Mouse (Mus musculus) intestine, embryonic 16.5 days (tissue): Measurements from ENCODE around the gene Inpp5d. TPM values are rescaled to one million over a fixed set of nuclear protein-coding genes. Genes with fewer than 3 reads are reported as not detected.
A peak's percentile ranks its signal among the peaks of the same experiment; 100 is the strongest.

Experiments used
- ATAC-seq: fragments of 200-750 bp; cut with Nextera tagmentation; 2 replicates; pipeline ENCODE4 v1.8.0; 2017; ENCODE audit warnings: moderate TSS enrichment, moderate library complexity
- H3K27ac ChIP-seq: fragments of 300-500 bp; sonication (generic); 2 replicates; pipeline ENCODE4 v1.5.1; 2014; ENCODE audit warnings: mild to moderate bottlenecking, low read length
- H3K27me3 ChIP-seq: fragments of 300-500 bp; sonication (generic); replicated peaks from 2 replicates; pipeline ENCODE4 v1.6.1; 2014; ENCODE audit warnings: low read length, control low read depth, mixed read lengths; ENCODE audit not compliant: control insufficient read depth, insufficient read depth
- H3K36me3 ChIP-seq: fragments of 300-500 bp; sonication (generic); 2 replicates; pipeline ENCODE4 v1.6.1; 2014; ENCODE audit warnings: low read length, control low read depth; ENCODE audit not compliant: control insufficient read depth, insufficient read depth
- H3K4me1 ChIP-seq: fragments of 300-500 bp; sonication (generic); 2 replicates; pipeline ENCODE4 v1.6.1; 2014; ENCODE audit warnings: low read length, control low read depth, mixed read lengths; ENCODE audit not compliant: control insufficient read depth, insufficient read depth
- H3K4me2 ChIP-seq: fragments of 300-500 bp; sonication (generic); 2 replicates; pipeline ENCODE4 v1.6.1; 2014; ENCODE audit warnings: low read depth, low read length, control low read depth
- H3K4me3 ChIP-seq: fragments of 300-500 bp; sonication (generic); 2 replicates; pipeline ENCODE4 v1.5.1; 2014; ENCODE audit warnings: mild to moderate bottlenecking, low read length
- H3K9ac ChIP-seq: fragments of 300-500 bp; sonication (generic); 2 replicates; pipeline ENCODE4 v1.6.1; 2014; ENCODE audit warnings: low read depth, low read length
- H3K9me3 ChIP-seq: fragments of 300-500 bp; sonication (generic); 2 replicates; pipeline ENCODE4 v1.6.1; 2016; ENCODE audit warnings: low read length, control low read depth; ENCODE audit not compliant: control insufficient read depth
- WGBS: fragments of 180-500 bp; shearing (Covaris S2); extraction: QIAGEN DNeasy Blood & Tissue Kit; methylation state at CpG from one replicate; pipeline ENCODE4 v1.1.7; 2014; 5-methylcytosine and 5-hydroxymethylcytosine counted together
- polyA plus RNA-seq: library from polyadenylated mRNA; unstranded; fragments of >200 nt; fragmentation: Nextera tagmentation; extraction: Ambion mirVana; gene quantifications from 2 replicates; pipeline ENCODE4 v1.2.1, GENCODE M21; 2015

Gene Inpp5d
- polyA plus RNA-seq, 1 experiment from 2014 or later, result 3.4 TPM

GRCm38 (mm10) chr1:87621146-87621857, 1.2 kb downstream of the Inpp5d start:
- Histone ChIP-seq H3K36me3 (no peaks in the 10 kb centered on the region), H3K9ac (0 out of 2 replicates have a peak overlapping the region, but pooled peaks have one; percentile 51), H3K4me3 (peak overlapping the region; percentile 34), H3K27ac (no peak overlapping the region; the same call in 1 of the 2 replicates), H3K9me3 (no peaks in the 10 kb centered on the region), H3K4me1 (no peaks in the 10 kb centered on the region), H3K27me3 (no peaks in the 10 kb centered on the region), H3K4me2 (0 out of 2 replicates have a peak overlapping the region, but pooled peaks have one; percentile 3)
- ATAC-seq, result no peak
- WGBS, result 84% methylated on average over 9 of the region's 9 CpGs

DNA sequence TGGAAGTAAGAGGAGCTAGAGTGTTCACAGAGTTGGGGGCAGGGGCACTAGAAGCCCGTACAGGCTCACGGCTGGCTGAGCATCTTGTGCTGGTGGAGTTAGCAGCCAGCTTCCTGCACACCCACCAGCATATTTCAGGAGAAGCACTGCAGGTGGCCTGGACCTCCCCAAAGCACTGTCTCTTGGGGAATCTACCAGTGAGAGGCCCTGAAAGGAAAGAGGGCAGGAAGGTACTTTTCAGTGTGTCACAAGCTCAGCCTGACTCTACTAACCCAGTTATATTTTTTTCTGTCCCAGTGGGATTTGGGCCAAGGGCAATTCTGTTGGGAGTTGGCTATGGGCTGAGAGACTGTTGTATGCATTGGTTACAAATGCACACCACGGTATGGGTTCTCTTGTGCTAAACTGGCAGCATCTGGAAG, 1.8 kb downstream of the Inpp5d start:
- H3K4me1 ChIP-seq, result no peaks in the 10 kb centered on the region
- no peak for ATAC-seq
- H3K9ac ChIP-seq, result no peak overlapping the region
- 67% methylated on average over 3 of the region's 3 CpGs for WGBS
- 0 out of 2 replicates have a peak overlapping the region, but pooled peaks have one; percentile 3 for H3K4me2 ChIP-seq
- H3K36me3 ChIP-seq, result no peaks in the 10 kb centered on the region
- H3K4me3 ChIP-seq, result no peak overlapping the region
- no peaks in the 10 kb centered on the region for H3K27me3 ChIP-seq
- H3K27ac ChIP-seq, result no peak overlapping the region
- no peaks in the 10 kb centered on the region for H3K9me3 ChIP-seq

DNA sequence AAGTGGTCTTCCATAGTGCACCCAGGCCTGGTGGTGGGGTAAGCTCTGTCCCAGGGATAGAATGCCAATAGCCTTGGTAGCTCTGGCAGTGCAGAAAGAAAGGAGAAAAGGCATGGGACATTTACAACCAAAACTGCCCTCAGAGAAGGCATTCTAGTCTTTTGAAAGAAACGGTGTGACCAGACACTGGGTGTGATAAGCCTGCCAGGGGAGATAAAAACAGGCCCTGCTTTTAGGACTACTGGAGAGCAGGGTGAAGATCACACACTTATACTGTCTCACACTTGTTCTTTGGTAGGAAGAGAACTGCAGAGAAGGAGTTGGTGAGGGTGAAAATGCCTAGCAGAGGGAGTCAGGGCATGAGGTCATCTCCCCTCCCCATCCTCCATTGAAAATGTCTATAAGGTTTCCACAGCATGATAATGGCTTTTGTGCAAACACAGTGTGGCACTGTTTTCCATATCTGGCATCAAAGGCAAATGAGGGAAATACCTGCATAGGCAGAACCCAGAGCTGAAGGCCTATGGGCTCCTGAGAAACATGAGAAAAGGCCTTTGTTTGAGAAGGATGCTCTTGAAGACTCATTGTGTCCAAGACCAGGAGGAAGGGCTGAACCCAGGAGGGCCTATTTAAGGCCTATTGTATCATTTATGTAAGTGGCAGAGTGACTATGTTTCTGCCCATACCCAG, 4.0 kb downstream of the Inpp5d start:
- Histone ChIP-seq H3K27ac (no peak overlapping the region), H3K9me3 (no peaks in the 10 kb centered on the region), H3K27me3 (no peaks in the 10 kb centered on the region), H3K9ac (no peak overlapping the region), H3K4me2 (no peak overlapping the region), H3K36me3 (no peaks in the 10 kb centered on the region), H3K4me3 (no peak overlapping the region), H3K4me1 (no peaks in the 10 kb centered on the region)
- 61% methylated on average over 1 of the region's 1 CpGs for WGBS
- no peak for ATAC-seq

GRCm38 (mm10) chr1:87624826-87625225, 4.7 kb downstream of the Inpp5d start:
- no peaks in the 10 kb centered on the region for H3K4me1 ChIP-seq
- H3K4me3 ChIP-seq, result no peak overlapping the region
- H3K4me2 ChIP-seq, result no peak overlapping the region
- WGBS, result 94% methylated on average over 2 of the region's 2 CpGs
- ATAC-seq, result no peak
- H3K9me3 ChIP-seq, result no peaks in the 10 kb centered on the region
- no peak overlapping the region for H3K9ac ChIP-seq
- no peak overlapping the region for H3K27ac ChIP-seq
- H3K36me3 ChIP-seq, result no peaks in the 10 kb centered on the region
- H3K27me3 ChIP-seq, result no peaks in the 10 kb centered on the region

- no peak for ATAC-seq
- no peak overlapping the region for H3K9ac ChIP-seq
- H3K27ac ChIP-seq, result no peak overlapping the region
- H3K4me3 ChIP-seq, result no peak overlapping the region
- no peaks in the 10 kb centered on the region for H3K36me3 ChIP-seq
- H3K4me2 ChIP-seq, result no peak overlapping the region
- H3K9me3 ChIP-seq, result no peaks in the 10 kb centered on the region
- no peaks in the 10 kb centered on the region for H3K4me1 ChIP-seq
- H3K27me3 ChIP-seq, result no peaks in the 10 kb centered on the region
- WGBS, result 76% methylated on average over 6 of the region's 6 CpGs
Measured at GRCm38 (mm10) chr1:87625254-87626025, 5.3 kb downstream of the Inpp5d start.

- Histone ChIP-seq H3K9ac (no peak overlapping the region), H3K4me1 (no peaks in the 10 kb centered on the region), H3K27me3 (no peaks in the 10 kb centered on the region), H3K4me3 (no peak overlapping the region), H3K4me2 (no peak overlapping the region), H3K9me3 (no peaks in the 10 kb centered on the region), H3K36me3 (no peaks in the 10 kb centered on the region), H3K27ac (no peak overlapping the region)
- peak; percentile 53; the same call in 1 of the 2 replicates for ATAC-seq
- WGBS, result 52% methylated on average over 2 of the region's 2 CpGs
Measured at GRCm38 (mm10) chr1:87626344-87626743, 6.2 kb downstream of the Inpp5d start.

DNA sequence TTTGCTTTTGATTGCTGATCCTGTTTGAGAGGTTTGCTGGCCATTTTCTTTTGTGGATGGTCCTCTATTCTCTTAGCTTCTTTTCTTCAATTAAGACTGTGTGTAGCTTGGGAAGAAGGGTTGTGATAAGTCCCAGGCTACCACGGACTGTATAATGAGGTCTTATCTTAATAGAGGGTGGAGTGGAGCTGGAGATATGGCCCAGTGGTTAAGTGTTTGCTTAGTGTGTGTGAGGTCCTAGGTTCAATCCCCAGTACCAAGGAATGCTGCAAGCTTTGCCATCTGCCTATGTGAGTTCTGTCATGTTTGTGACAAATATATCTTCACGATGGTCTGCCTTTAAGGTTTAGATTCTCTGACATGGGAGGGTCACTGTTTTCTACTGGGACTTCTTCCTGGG, 8.0 kb downstream of the Inpp5d start:
- no peaks in the 10 kb centered on the region for H3K36me3 ChIP-seq
- H3K27ac ChIP-seq, result no peak overlapping the region
- ATAC-seq, result peak; percentile 71
- WGBS, result 41% methylated on average over 2 of the region's 2 CpGs
- no peaks in the 10 kb centered on the region for H3K4me1 ChIP-seq
- no peak overlapping the region for H3K4me3 ChIP-seq
- no peak overlapping the region for H3K4me2 ChIP-seq
- no peaks in the 10 kb centered on the region for H3K27me3 ChIP-seq
- H3K9ac ChIP-seq, result no peak overlapping the region
- H3K9me3 ChIP-seq, result no peaks in the 10 kb centered on the region

GRCm38 (mm10) chr1:87631584-87631983, 11.5 kb downstream of the Inpp5d start:
- WGBS, result 66% methylated on average over 10 of the region's 10 CpGs
- Histone ChIP-seq H3K27ac (no peak overlapping the region), H3K4me3 (no peak overlapping the region), H3K9me3 (no peaks in the 10 kb centered on the region), H3K4me1 (no peaks in the 10 kb centered on the region), H3K4me2 (no peak overlapping the region), H3K27me3 (no peaks in the 10 kb centered on the region), H3K36me3 (no peaks in the 10 kb centered on the region), H3K9ac (no peak overlapping the region)
- ATAC-seq, result no peak

GRCm38 (mm10) chr1:87632163-87632562, 12.1 kb downstream of the Inpp5d start:
- Histone ChIP-seq H3K27ac (no peak overlapping the region), H3K4me1 (no peaks in the 10 kb centered on the region), H3K27me3 (no peaks in the 10 kb centered on the region), H3K4me2 (no peak overlapping the region), H3K9ac (no peak overlapping the region), H3K36me3 (no peaks in the 10 kb centered on the region), H3K9me3 (no peaks in the 10 kb centered on the region), H3K4me3 (no peak overlapping the region)
- ATAC-seq, result no peak
- 68% methylated on average over 6 of the region's 6 CpGs for WGBS
